Mouse (Mus musculus) megakaryocyte, adult 5-6 weeks (primary cell): ENCODE measurements around the gene Cnnm3. TPM values are rescaled to one million over a fixed set of nuclear protein-coding genes. Genes with fewer than 3 reads are reported as not detected.

Source experiments
- ATAC-seq: 2 replicates; pipeline ENCODE4 v1.8.0; 2016; ENCODE audit warnings: mild to moderate bottlenecking, inconsistent platforms; ENCODE audit not compliant: poor library complexity, severe bottlenecking
- total RNA-seq, 2 experiments: library from RNA; stranded (forward) in 1 of 2; stranded (reverse) in 1 of 2; fragments of 153-499, 151-499 nt in 1 of 2; fragments of 221-1000, 200-1000 nt in 1 of 2; gene quantifications; 2 replicates each; pipeline versions ENCODE4 v1.2.3 to v1.2.4; 2015 to 2017

Cnnm3 gene
- total RNA-seq, 2 experiments from 2014 or later = 6.8 to 15.1 TPM

- ATAC-seq = no peak
These were observed 43.1 kb downstream of the Cnnm3 start for GRCm38 (mm10) chr1:36554633-36555399.

- ATAC-seq = no peak
These were observed 44.2 kb downstream of the Cnnm3 start for GRCm38 (mm10) chr1:36555798-36556395.

GRCm38 (mm10) chr1:36556553-36557456 lies 45.1 kb downstream of the Cnnm3 start:
- peak; percentile 60 for ATAC-seq

GRCm38 (mm10) chr1:36557457-36558011 lies 45.9 kb downstream of the Cnnm3 start:
- ATAC-seq = peak; percentile 10

GRCm38 (mm10) chr1:36558031-36558993 lies 46.6 kb downstream of the Cnnm3 start, which contains the start of gene Sema4c:
Gene Sema4c (minus strand): TSS chr1:36558349.
- peak; percentile 17; the same call in 1 of the 2 replicates for ATAC-seq

GRCm38 (mm10) chr1:36559256-36559655 lies 47.6 kb downstream of the Cnnm3 start:
- ATAC-seq = no peak

GRCm38 (mm10) chr1:36559888-36560287 lies 48.2 kb downstream of the Cnnm3 start:
- no peak for ATAC-seq

GRCm38 (mm10) chr1:36560903-36561302 lies 49.2 kb downstream of the Cnnm3 start:
- no peak for ATAC-seq

- ATAC-seq = no peak
These were observed 50.7 kb downstream of the Cnnm3 start for GRCm38 (mm10) chr1:36562388-36562787.

GRCm38 (mm10) chr1:36563197-36563596 lies 51.5 kb downstream of the Cnnm3 start:
- ATAC-seq = no peak

- no peak for ATAC-seq
These were observed 52.0 kb downstream of the Cnnm3 start for GRCm38 (mm10) chr1:36563632-36564031.

- ATAC-seq = 0 out of 2 replicates have a peak, but pooled peaks have one; percentile 17
These were observed 52.4 kb downstream of the Cnnm3 start for GRCm38 (mm10) chr1:36564101-36564500.

GRCm38 (mm10) chr1:36566425-36566824 lies 54.8 kb downstream of the Cnnm3 start:
- ATAC-seq = no peak

- ATAC-seq = no peak
These were observed 56.3 kb downstream of the Cnnm3 start for GRCm38 (mm10) chr1:36567818-36568603.

GRCm38 (mm10) chr1:36568776-36569175 lies 57.1 kb downstream of the Cnnm3 start:
- ATAC-seq = no peak

- no peak for ATAC-seq
These were observed 58.1 kb downstream of the Cnnm3 start for GRCm38 (mm10) chr1:36569694-36570276.

- ATAC-seq = no peak
These were observed 58.7 kb downstream of the Cnnm3 start for GRCm38 (mm10) chr1:36570320-36570719.

- peak; percentile 87 for ATAC-seq
These were observed 60.0 kb downstream of the Cnnm3 start for GRCm38 (mm10) chr1:36571627-36572026.
